Comparison of ENCODE assay signal across 11 mouse cellular contexts in genomic region chr12:12725075-12725474, GRCm38 (mm10).
DNase-seq lines count a peak whose midpoint lies in the region; ATAC-seq and TF ChIP-seq lines count a peak whose summit lies in the region.
"Had no signal": no experiment of that assay in that cellular context is flagged by ENCODE, and none has a peak within 500 bp of the region (broad histone marks: within the 10 kb centered on the region; RNA-seq: fewer than 3 reads in every experiment).

No protein-coding gene starts in this region.

- H3K4me2 ChIP-seq in heart, embryonic 11.5 days, result peak overlapping the region; percentile 50
- peak overlapping the region; percentile 22 for H3K4me2 ChIP-seq in midbrain, embryonic 16.5 days (ENCODE audit: low read length)

- 0 out of 2 replicates have a peak, but pooled peaks cover 4% of the 10 kb centered on the region for H3K9me3 ChIP-seq in heart, embryonic 11.5 days (replicated peaks; ENCODE audit: control insufficient read depth, low read length)
- 0 out of 2 replicates have a peak, but pooled peaks cover 5% of the 10 kb centered on the region for H3K9me3 ChIP-seq in hindbrain, embryonic 10.5 days
- H3K9me3 ChIP-seq in midbrain, embryonic 16.5 days (replicated peaks; ENCODE audit: control insufficient read depth, low read length, poor library complexity, severe bottlenecking), result no peaks in the 10 kb centered on the region
- H3K9me3 ChIP-seq: embryonic facial prominence, embryonic 15.5 days had no signal

- peaks cover 4% of the 10 kb centered on the region; the same call in 1 of the 2 replicates for H3K4me1 ChIP-seq in heart, embryonic 11.5 days (ENCODE audit: control insufficient read depth, insufficient read depth, low read length)
- peaks cover 68% of the 10 kb centered on the region for H3K4me1 ChIP-seq in hindbrain, embryonic 10.5 days (replicated peaks)
- H3K4me1 ChIP-seq in midbrain, embryonic 16.5 days (ENCODE audit: control insufficient read depth, insufficient read depth, low read length), result peaks cover 26% of the 10 kb centered on the region
- H3K4me1 ChIP-seq in kidney, adult 2 months (ENCODE audit: control insufficient read depth, insufficient read depth, low read length), result no peaks in the 10 kb centered on the region
- H3K4me1 ChIP-seq: embryonic facial prominence, embryonic 15.5 days had no signal

- no peaks in the 10 kb centered on the region for H3K27me3 ChIP-seq in heart, embryonic 11.5 days (ENCODE audit: control insufficient read depth, insufficient read depth, low read length)
- H3K27me3 ChIP-seq in hindbrain, embryonic 10.5 days (ENCODE audit: insufficient read depth, poor library complexity, severe bottlenecking), result peaks cover 18% of the 10 kb centered on the region
- no peaks in the 10 kb centered on the region for H3K27me3 ChIP-seq in midbrain, embryonic 16.5 days (ENCODE audit: control insufficient read depth, insufficient read depth, low read depth, low read length)
- H3K27me3 ChIP-seq in kidney, adult 2 months (replicated peaks; ENCODE audit: control insufficient read depth, insufficient read depth, low read length), result no peaks in the 10 kb centered on the region
- H3K27me3 ChIP-seq: embryonic facial prominence, embryonic 15.5 days had no signal

- no peak for DNase-seq in heart, postnatal 4 days
- DNase-seq in ZHBTc4 (ENCODE audit: low read depth, low spot score), result peak; percentile 28
- peak; percentile 88 for DNase-seq in hindbrain, embryonic 10.5 days (ENCODE audit: low spot score)
- DNase-seq in kidney, adult 2 months, result no peak
- DNase-seq in lung, postnatal 36 days, result no peak
- DNase-seq: adrenal gland, postnatal 10 days; kidney, adult 11 months had no signal

- no peak overlapping the region for H3K27ac ChIP-seq in heart, embryonic 11.5 days (ENCODE audit: low read depth, low read length)
- H3K27ac ChIP-seq in hindbrain, embryonic 10.5 days, result peak overlapping the region; percentile 91
- no peak overlapping the region for H3K27ac ChIP-seq in midbrain, embryonic 16.5 days (ENCODE audit: low read length)
- no peak overlapping the region for H3K27ac ChIP-seq in kidney, adult 2 months (ENCODE audit: insufficient read depth, low read depth, low read length)
- H3K27ac ChIP-seq: embryonic facial prominence, embryonic 15.5 days had no signal

- 9% methylated on average over 13 of the region's 13 CpGs for WGBS in heart, embryonic 11.5 days (ENCODE audit: insufficient replicate concordance)
- 4% methylated on average over 13 of the region's 13 CpGs for WGBS in hindbrain, embryonic 10.5 days
- 5% methylated on average over 13 of the region's 13 CpGs for WGBS in midbrain, embryonic 16.5 days
- 53% methylated on average over 13 of the region's 13 CpGs for WGBS in kidney, adult 2 months

- H3K9ac ChIP-seq in heart, embryonic 11.5 days (ENCODE audit: low read depth, low read length), result no peak overlapping the region
- H3K9ac ChIP-seq in midbrain, embryonic 16.5 days (ENCODE audit: low read depth, low read length), result peak overlapping the region; percentile 0; the same call in 1 of the 2 replicates
- H3K9ac ChIP-seq: embryonic facial prominence, embryonic 15.5 days had no signal

- H3K4me3 ChIP-seq in heart, embryonic 11.5 days (ENCODE audit: low read depth, low read length), result no peak overlapping the region
- H3K4me3 ChIP-seq in hindbrain, embryonic 10.5 days, result peak overlapping the region; percentile 40
- no peak overlapping the region for H3K4me3 ChIP-seq in midbrain, embryonic 16.5 days (ENCODE audit: low read depth, low read length)
- H3K4me3 ChIP-seq in kidney, adult 2 months (ENCODE audit: insufficient read depth, low read depth, low read length), result no peak overlapping the region
- H3K4me3 ChIP-seq: embryonic facial prominence, embryonic 15.5 days had no signal

- ATAC-seq in heart, embryonic 11.5 days (replicated peaks; ENCODE audit: insufficient number of reproducible peaks, low FRiP score, low TSS enrichment), result no peak
- ATAC-seq in midbrain, embryonic 16.5 days, result no peak
- ATAC-seq in granulocyte monocyte progenitor cell, adult 5-6 weeks (replicated peaks; ENCODE audit: poor library complexity, severe bottlenecking), result no peak

- no peaks in the 10 kb centered on the region for H3K36me3 ChIP-seq in heart, embryonic 11.5 days (ENCODE audit: control insufficient read depth, insufficient read depth, low read length)
- H3K36me3 ChIP-seq in hindbrain, embryonic 10.5 days, result no peaks in the 10 kb centered on the region
- no peaks in the 10 kb centered on the region for H3K36me3 ChIP-seq in midbrain, embryonic 16.5 days (ENCODE audit: control insufficient read depth, insufficient read depth, low read length)
- H3K36me3 ChIP-seq in kidney, adult 2 months (ENCODE audit: control insufficient read depth, insufficient read depth, low read length), result no peaks in the 10 kb centered on the region
- H3K36me3 ChIP-seq: embryonic facial prominence, embryonic 15.5 days had no signal

- no peak for TF ChIP-seq CTCF in kidney, adult 2 months (conservative IDR thresholded peaks at IDR 0.05; ENCODE audit: insufficient read depth, insufficient read length, low read depth, low read length)

- TF ChIP-seq POLR2A in kidney, adult 2 months (IDR thresholded peaks at IDR 0.05; ENCODE audit: low read depth, low read length), result no peak

Comparison
In these comparisons a context has a peak if more than half of its experiments do, and no peak if none do; other contexts are left out.
1. DNase-seq: peak in ZHBTc4 (single experiment) and hindbrain, embryonic 10.5 days (single experiment); none in heart, postnatal 4 days (single experiment), kidney, adult 2 months (single experiment) and lung, postnatal 36 days (single experiment).